Mouse (Mus musculus): Measurements from ENCODE around the gene Mat1a. TPM values are rescaled to one million over a fixed set of nuclear protein-coding genes. Genes with fewer than 3 reads are reported as not detected.

The Mat1a gene
- polyA plus RNA-seq, 1 experiment from 2014 or later = not detected

- no peak for ATAC-seq (ENCODE audit: low read depth)
- no peak overlapping the region for H3K4me3 ChIP-seq
Measured at GRCm38 (mm10) chr14:41146922-41147321, 42.1 kb downstream of the Mat1a start.

DNA sequence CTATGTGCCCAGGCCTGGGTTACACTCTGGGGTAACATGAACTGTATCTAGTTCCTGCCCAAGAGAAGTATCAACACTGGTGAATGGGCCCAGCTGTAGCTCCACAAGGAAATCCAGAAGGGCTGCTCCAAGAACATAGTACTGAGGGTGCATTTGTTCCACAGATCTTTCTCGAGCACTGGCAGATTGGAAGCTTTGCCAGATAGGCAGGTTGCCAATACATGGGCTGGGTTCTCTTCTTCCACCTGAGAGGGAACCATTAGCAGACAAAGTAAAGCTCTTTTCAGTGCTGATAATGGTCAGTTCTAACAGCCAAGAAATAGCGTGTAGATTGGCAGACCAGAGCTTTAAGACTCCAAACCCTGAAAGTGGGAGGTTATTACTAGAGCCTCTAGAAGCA lies 42.5 kb downstream of the Mat1a start:
- WGBS = 82% methylated on average over 2 of the region's 2 CpGs
- Histone ChIP-seq H3K4me1 (replicated peaks) (no peaks in the 10 kb centered on the region), H3K9ac (no peak overlapping the region), H3K36me3 (no peaks in the 10 kb centered on the region), H3K9me3 (no peaks in the 10 kb centered on the region), H3K27ac (replicated peaks) (no peak overlapping the region), H3K4me3 (no peak overlapping the region), H3K27me3 (no peaks in the 10 kb centered on the region), H3K4me2 (no peak overlapping the region)
- no peak for ATAC-seq (ENCODE audit: low read depth)

More at GRCm38 (mm10) chr14:41146922-41147321, 42.1 kb downstream of the Mat1a start:
- Histone ChIP-seq H3K27ac (replicated peaks) (no peak overlapping the region), H3K9me3 (no peaks in the 10 kb centered on the region), H3K27me3 (no peaks in the 10 kb centered on the region), H3K36me3 (no peaks in the 10 kb centered on the region), H3K4me1 (replicated peaks) (no peaks in the 10 kb centered on the region), H3K4me2 (no peak overlapping the region), H3K9ac (no peak overlapping the region)
- WGBS = 83% methylated on average over 3 of the region's 3 CpGs

DNA sequence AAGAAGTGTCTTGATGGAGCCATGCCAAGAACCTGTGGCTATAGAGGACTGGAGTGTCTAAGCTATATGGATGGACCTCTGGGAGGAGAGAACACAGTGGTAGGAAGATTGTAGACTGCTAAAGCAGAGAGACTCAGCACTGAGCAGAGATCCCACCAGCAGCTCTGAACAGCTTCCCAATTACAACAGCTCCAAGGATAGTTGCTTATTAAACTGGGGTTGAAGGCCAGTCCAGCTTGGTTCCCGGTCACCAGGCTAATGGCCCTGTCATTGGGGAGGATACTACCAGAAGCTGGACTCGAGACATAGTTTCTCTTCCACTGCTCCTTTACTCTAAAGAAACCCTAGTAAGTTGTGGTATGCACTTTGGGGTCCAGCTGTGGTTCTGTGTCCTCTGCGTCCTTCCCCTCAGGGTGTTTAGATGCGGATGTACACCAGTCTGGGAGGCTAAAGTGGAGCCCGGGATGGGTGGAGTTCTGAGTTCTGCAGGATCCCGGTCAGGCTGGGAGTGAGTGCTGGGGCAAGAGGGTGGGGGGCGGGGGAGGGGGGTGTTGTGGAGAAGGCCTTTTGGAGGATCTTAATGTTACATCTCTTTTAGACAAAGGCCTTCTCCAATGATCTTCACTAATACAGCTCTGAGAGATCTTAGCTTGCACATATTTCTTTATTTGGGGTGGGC lies 46.5 kb downstream of the Mat1a start, which contains the start of gene Mbl1:
Gene Mbl1 (plus strand): TSS at position 239 of the 679 bp plus-strand sequence.
- no peaks in the 10 kb centered on the region for H3K27me3 ChIP-seq
- no peak within 1 kb of the TSS for H3K9ac ChIP-seq
- no peaks in the 10 kb centered on the region for H3K4me1 ChIP-seq (replicated peaks)
- WGBS = 96% methylated on average over 7 of the region's 7 CpGs
- H3K9me3 ChIP-seq = no peaks in the 10 kb centered on the region
- H3K27ac ChIP-seq (replicated peaks) = no peak within 1 kb of the TSS
- no peak within 1 kb of the TSS for H3K4me3 ChIP-seq
- H3K36me3 ChIP-seq = no peaks in the 10 kb centered on the region
- ATAC-seq (ENCODE audit: low read depth) = no peak
- H3K4me2 ChIP-seq = no peak within 1 kb of the TSS

GRCm38 (mm10) chr14:41160076-41160475 lies 55.2 kb downstream of the Mat1a start:
- H3K4me3 ChIP-seq = no peak overlapping the region
- H3K9ac ChIP-seq = no peak overlapping the region
- WGBS = 84% methylated on average over 4 of the region's 4 CpGs
- H3K27me3 ChIP-seq = no peaks in the 10 kb centered on the region
- no peak overlapping the region for H3K4me2 ChIP-seq
- no peaks in the 10 kb centered on the region for H3K9me3 ChIP-seq
- no peaks in the 10 kb centered on the region for H3K36me3 ChIP-seq
- H3K4me1 ChIP-seq (replicated peaks) = no peaks in the 10 kb centered on the region
- no peak for ATAC-seq (ENCODE audit: low read depth)
- H3K27ac ChIP-seq (replicated peaks) = no peak overlapping the region

DNA sequence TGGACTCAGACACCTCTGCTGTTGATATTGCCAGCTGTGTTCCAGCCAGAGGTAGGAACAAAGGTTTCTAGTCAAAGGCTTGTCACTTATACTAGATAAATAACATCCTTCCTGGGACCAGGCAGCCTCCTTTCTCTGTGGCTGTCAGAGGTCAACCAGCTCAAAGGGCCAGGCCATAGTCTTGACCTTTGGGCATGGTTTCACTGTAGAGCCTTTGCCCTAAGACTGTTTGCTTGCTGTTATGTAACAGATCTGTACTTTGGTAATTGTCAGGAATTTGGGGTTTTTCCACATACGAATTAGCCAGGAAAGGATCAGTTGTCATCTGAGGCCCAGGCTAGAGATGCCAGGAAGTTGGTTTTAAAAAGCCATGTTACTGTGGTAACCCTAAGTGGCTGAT lies 55.9 kb downstream of the Mat1a start:
- Histone ChIP-seq H3K4me3 (no peak overlapping the region), H3K4me1 (replicated peaks) (no peaks in the 10 kb centered on the region), H3K36me3 (no peaks in the 10 kb centered on the region), H3K4me2 (no peak overlapping the region), H3K9ac (no peak overlapping the region), H3K27me3 (no peaks in the 10 kb centered on the region), H3K9me3 (no peaks in the 10 kb centered on the region), H3K27ac (replicated peaks) (no peak overlapping the region)
- no peak for ATAC-seq (ENCODE audit: low read depth)
- WGBS = 50% methylated on average over 1 of the region's 1 CpGs

DNA sequence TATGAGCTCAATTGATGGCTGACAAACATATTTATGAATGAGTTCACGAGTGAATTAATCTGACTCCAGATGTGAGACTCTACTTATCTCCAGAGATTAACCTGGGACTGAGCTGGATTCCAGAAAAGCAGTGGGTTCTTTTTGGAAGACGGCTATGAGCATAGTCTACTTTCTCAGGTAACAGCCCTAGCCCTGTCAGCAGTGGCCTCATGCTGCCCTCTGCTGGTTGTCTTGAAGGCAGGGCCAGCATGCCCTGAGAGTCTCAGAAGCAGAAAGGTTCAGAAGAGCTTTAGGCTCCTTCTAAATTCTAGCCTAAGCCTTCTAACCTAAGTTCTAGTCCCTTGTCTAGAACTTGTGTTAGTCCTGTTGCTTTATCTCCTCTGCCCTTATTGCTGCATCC lies 57.8 kb downstream of the Mat1a start:
- ATAC-seq (ENCODE audit: low read depth) = no peak

DNA sequence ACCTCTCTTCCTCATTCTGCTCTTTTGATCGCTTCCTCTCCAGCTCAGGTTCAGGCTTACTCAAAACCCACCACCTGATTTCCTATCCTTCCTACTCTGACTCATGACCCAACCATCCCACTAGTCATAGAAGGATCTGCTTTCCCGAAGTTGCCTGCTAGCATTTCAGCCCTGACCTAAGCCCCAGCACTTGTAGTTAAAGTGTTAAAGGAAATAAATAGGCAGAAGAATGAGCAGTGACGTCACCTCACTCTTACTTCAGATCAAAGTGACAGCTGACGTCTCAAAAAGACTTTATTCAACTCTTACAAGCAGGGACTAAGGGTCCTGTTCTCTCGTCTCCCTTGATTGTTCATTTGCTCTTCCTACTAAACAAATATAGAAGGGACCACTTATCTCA lies 62.4 kb downstream of the Mat1a start:
- H3K9ac ChIP-seq = no peak overlapping the region
- no peak overlapping the region for H3K4me3 ChIP-seq
- no peak for ATAC-seq (ENCODE audit: low read depth)
- WGBS = 76% methylated on average over 5 of the region's 5 CpGs
- no peaks in the 10 kb centered on the region for H3K4me1 ChIP-seq (replicated peaks)
- H3K27ac ChIP-seq (replicated peaks) = no peak overlapping the region
- H3K36me3 ChIP-seq = no peaks in the 10 kb centered on the region
- H3K27me3 ChIP-seq = no peaks in the 10 kb centered on the region
- H3K4me2 ChIP-seq = no peak overlapping the region
- no peaks in the 10 kb centered on the region for H3K9me3 ChIP-seq

More for the DNA sequence above, 57.8 kb downstream of the Mat1a start:
- no peak overlapping the region for H3K9ac ChIP-seq
- no peaks in the 10 kb centered on the region for H3K9me3 ChIP-seq
- no peak overlapping the region for H3K4me3 ChIP-seq
- no peaks in the 10 kb centered on the region for H3K36me3 ChIP-seq
- no peak overlapping the region for H3K27ac ChIP-seq (replicated peaks)
- H3K4me2 ChIP-seq = no peak overlapping the region
- 21% methylated on average over 2 of the region's 2 CpGs for WGBS
- no peaks in the 10 kb centered on the region for H3K4me1 ChIP-seq (replicated peaks)
- no peaks in the 10 kb centered on the region for H3K27me3 ChIP-seq

- H3K27me3 ChIP-seq = no peaks in the 10 kb centered on the region
- no peak overlapping the region for H3K27ac ChIP-seq (replicated peaks)
- H3K4me3 ChIP-seq = no peak overlapping the region
- no peaks in the 10 kb centered on the region for H3K4me1 ChIP-seq (replicated peaks)
- WGBS = 97% methylated on average over 1 of the region's 1 CpGs
- no peak overlapping the region for H3K9ac ChIP-seq
- ATAC-seq (ENCODE audit: low read depth) = no peak
- H3K36me3 ChIP-seq = no peaks in the 10 kb centered on the region
- no peaks in the 10 kb centered on the region for H3K9me3 ChIP-seq
- no peak overlapping the region for H3K4me2 ChIP-seq
Measured at GRCm38 (mm10) chr14:41168567-41168966, 63.7 kb downstream of the Mat1a start.

GRCm38 (mm10) chr14:41170514-41170913 lies 65.7 kb downstream of the Mat1a start:
- no peak for ATAC-seq (ENCODE audit: low read depth)
- H3K4me3 ChIP-seq = no peak overlapping the region
- no peaks in the 10 kb centered on the region for H3K9me3 ChIP-seq
- H3K9ac ChIP-seq = no peak overlapping the region
- H3K4me1 ChIP-seq (replicated peaks) = no peaks in the 10 kb centered on the region
- H3K27me3 ChIP-seq = no peaks in the 10 kb centered on the region
- H3K4me2 ChIP-seq = no peak overlapping the region
- WGBS = 80% methylated on average over 2 of the region's 2 CpGs
- no peak overlapping the region for H3K27ac ChIP-seq (replicated peaks)
- H3K36me3 ChIP-seq = no peaks in the 10 kb centered on the region

Other genes starting within 250 kb of the Mat1a start
- gene Sh2d4b, start 211.8 kb upstream of the Mat1a start, polyA plus RNA-seq (2015; fragmentation: Nextera tagmentation; extraction: Ambion mirVana) = 1.5 and 1.6 TPM in 2 replicates
- 78.5 and 87.4 TPM in 2 replicates for gene Tspan14, start 138.2 kb upstream of the Mat1a start, polyA plus RNA-seq (2015; fragmentation: Nextera tagmentation; extraction: Ambion mirVana)
- gene Fam213a, start 91.2 kb upstream of the Mat1a start, polyA plus RNA-seq (2015; fragmentation: Nextera tagmentation; extraction: Ambion mirVana) = 69.1 and 73.4 TPM in 2 replicates
- gene Dydc2, start 35.8 kb upstream of the Mat1a start, polyA plus RNA-seq (2015; fragmentation: Nextera tagmentation; extraction: Ambion mirVana) = 0.39 TPM in 1 of 2 replicates, not detected in the other
- gene Dydc1, start 32.1 kb upstream of the Mat1a start, polyA plus RNA-seq (2015; fragmentation: Nextera tagmentation; extraction: Ambion mirVana) = not detected in 2 replicates
- gene Sftpa1, start 26.7 kb downstream of the Mat1a start, polyA plus RNA-seq (2015; fragmentation: Nextera tagmentation; extraction: Ambion mirVana) = 0.22 and 0.31 TPM in 2 replicates
- not detected in 2 replicates for gene Mbl1, start 46.4 kb downstream of the Mat1a start, polyA plus RNA-seq (2015; fragmentation: Nextera tagmentation; extraction: Ambion mirVana)
- not detected in 2 replicates for gene Sftpd, start 80.1 kb downstream of the Mat1a start, polyA plus RNA-seq (2015; fragmentation: Nextera tagmentation; extraction: Ambion mirVana)
- 0.11 TPM in 1 of 2 replicates, not detected in the other for gene Gm2832, start 173.8 kb downstream of the Mat1a start, polyA plus RNA-seq (2015; fragmentation: Nextera tagmentation; extraction: Ambion mirVana)
- not detected in 2 replicates for gene Gm5798, start 243.6 kb downstream of the Mat1a start, polyA plus RNA-seq (2015; fragmentation: Nextera tagmentation; extraction: Ambion mirVana)

Data from neural tube, embryonic 13.5 days (tissue).